In genomic region chr2:90745053-90745678, GRCm38 (mm10) we compare ENCODE assay signal across 8 mouse cellular contexts. TPM values are rescaled to one million over a fixed set of nuclear protein-coding genes. Genes with fewer than 3 reads are reported as not detected.
DNase-seq lines count a peak whose midpoint lies in the region; ATAC-seq and TF ChIP-seq lines count a peak whose summit lies in the region.

Gene Fnbp4, plus strand, starts transcription at chr2:90745370.

- H3K4me3 ChIP-seq in E14TG2a.4 (replicated peaks; ENCODE audit: low read length) = peak within 1 kb of the TSS; percentile 98
- peak within 1 kb of the TSS; percentile 93 for H3K4me3 ChIP-seq in forebrain, embryonic 12.5 days (replicated peaks)
- peak within 1 kb of the TSS; percentile 99 for H3K4me3 ChIP-seq in heart, postnatal 0 days (ENCODE audit: low read depth, low read length)
- peak within 1 kb of the TSS; percentile 98 for H3K4me3 ChIP-seq in liver, embryonic 16.5 days (ENCODE audit: low read depth, low read length)
- H3K4me3 ChIP-seq in neural tube, embryonic 13.5 days = peak within 1 kb of the TSS; percentile 98
- peak within 1 kb of the TSS; percentile 92 for H3K4me3 ChIP-seq in testis, adult 2 months (ENCODE audit: control insufficient read depth, low read depth, low read length)

- peak within 1 kb of the TSS; percentile 85 for H3K4me2 ChIP-seq in forebrain, embryonic 12.5 days
- H3K4me2 ChIP-seq in heart, postnatal 0 days (ENCODE audit: low read depth, low read length) = peak within 1 kb of the TSS; percentile 87
- H3K4me2 ChIP-seq in liver, embryonic 16.5 days (ENCODE audit: low read depth, low read length) = peak within 1 kb of the TSS; percentile 76
- peak within 1 kb of the TSS; percentile 92 for H3K4me2 ChIP-seq in neural tube, embryonic 13.5 days

- peak; percentile 99 for ATAC-seq in forebrain, embryonic 12.5 days (ENCODE audit: low FRiP score)
- ATAC-seq in heart, postnatal 0 days (ENCODE audit: insufficient read depth, low read depth) = peak; percentile 98
- ATAC-seq in liver, embryonic 16.5 days (ENCODE audit: low read depth) = peak; percentile 96
- peak; percentile 99 for ATAC-seq in neural tube, embryonic 13.5 days (ENCODE audit: low read depth)

- peaks cover 40% of the 10 kb centered on the region for H3K36me3 ChIP-seq in E14TG2a.4 (ENCODE audit: insufficient read depth, low read length)
- peaks cover 22% of the 10 kb centered on the region for H3K36me3 ChIP-seq in forebrain, embryonic 12.5 days (replicated peaks)
- no peaks in the 10 kb centered on the region for H3K36me3 ChIP-seq in heart, postnatal 0 days (replicated peaks; ENCODE audit: control insufficient read depth, insufficient read depth, low read length)
- peaks cover 3% of the 10 kb centered on the region; the same call in 1 of the 2 replicates for H3K36me3 ChIP-seq in liver, embryonic 16.5 days (ENCODE audit: control insufficient read depth, insufficient read depth)
- H3K36me3 ChIP-seq in neural tube, embryonic 13.5 days = peaks cover 18% of the 10 kb centered on the region
- H3K36me3 ChIP-seq in testis, adult 2 months (ENCODE audit: control insufficient read depth, insufficient read depth, low read length) = no peaks in the 10 kb centered on the region; the same call in 1 of the 2 replicates

- TF ChIP-seq POLR2A in testis, adult 2 months (IDR thresholded peaks at IDR 0.05; ENCODE audit: control insufficient read depth, low read depth, low read length) = peak; percentile 74

- H3K27me3 ChIP-seq in E14TG2a.4 (ENCODE audit: insufficient read depth, low read length) = no peaks in the 10 kb centered on the region
- H3K27me3 ChIP-seq in forebrain, embryonic 12.5 days = no peaks in the 10 kb centered on the region
- no peaks in the 10 kb centered on the region for H3K27me3 ChIP-seq in heart, postnatal 0 days (ENCODE audit: control insufficient read depth, insufficient read depth, low read length)
- no peaks in the 10 kb centered on the region for H3K27me3 ChIP-seq in liver, embryonic 16.5 days (ENCODE audit: control insufficient read depth, insufficient read depth, low read depth, low read length)
- H3K27me3 ChIP-seq in neural tube, embryonic 13.5 days = no peaks in the 10 kb centered on the region
- H3K27me3 ChIP-seq in testis, adult 2 months (ENCODE audit: control insufficient read depth, insufficient read depth, low read length) = no peaks in the 10 kb centered on the region

- H3K4me1 ChIP-seq in E14TG2a.4 (replicated peaks; ENCODE audit: low read depth, low read length) = peaks cover 42% of the 10 kb centered on the region
- H3K4me1 ChIP-seq in forebrain, embryonic 12.5 days = peaks cover 33% of the 10 kb centered on the region
- H3K4me1 ChIP-seq in heart, postnatal 0 days (ENCODE audit: control insufficient read depth, insufficient read depth) = peaks cover 16% of the 10 kb centered on the region; the same call in 1 of the 2 replicates
- H3K4me1 ChIP-seq in liver, embryonic 16.5 days (ENCODE audit: control insufficient read depth, low read depth, low read length) = peaks cover 13% of the 10 kb centered on the region
- peaks cover 41% of the 10 kb centered on the region for H3K4me1 ChIP-seq in neural tube, embryonic 13.5 days (replicated peaks)
- H3K4me1 ChIP-seq in testis, adult 2 months (ENCODE audit: control insufficient read depth, insufficient read depth, low read length) = peaks cover 6% of the 10 kb centered on the region

- DNase-seq in c-Kit-positive CD71-positive TER-119-positive erythroid progenitor cells, embryonic 14.5 days (ENCODE audit: low spot score) = peak; percentile 99
- DNase-seq in heart, postnatal 0 days (ENCODE audit: low spot score) = peak; percentile 99
- DNase-seq in kidney, postnatal 4 days = peak; percentile 96 to 98

- H3K9ac ChIP-seq in forebrain, embryonic 12.5 days = peak within 1 kb of the TSS; percentile 97
- peak within 1 kb of the TSS; percentile 96 for H3K9ac ChIP-seq in heart, postnatal 0 days (replicated peaks; ENCODE audit: low read depth, low read length)
- H3K9ac ChIP-seq in liver, embryonic 16.5 days (ENCODE audit: low read depth, low read length) = peak within 1 kb of the TSS; percentile 99
- peak within 1 kb of the TSS; percentile 99 for H3K9ac ChIP-seq in neural tube, embryonic 13.5 days

- no peaks in the 10 kb centered on the region for H3K9me3 ChIP-seq in E14TG2a.4 (ENCODE audit: low read length)
- no peaks in the 10 kb centered on the region for H3K9me3 ChIP-seq in forebrain, embryonic 12.5 days
- no peaks in the 10 kb centered on the region for H3K9me3 ChIP-seq in heart, postnatal 0 days (replicated peaks; ENCODE audit: control insufficient read depth, low read length)
- H3K9me3 ChIP-seq in liver, embryonic 16.5 days (replicated peaks; ENCODE audit: control insufficient read depth, low read length) = no peaks in the 10 kb centered on the region
- no peaks in the 10 kb centered on the region for H3K9me3 ChIP-seq in neural tube, embryonic 13.5 days

- TF ChIP-seq EP300 in heart, postnatal 0 days (IDR thresholded peaks at IDR 0.05; ENCODE audit: low read depth) = no peak

- WGBS in forebrain, embryonic 12.5 days = under 1% methylated on average over 44 of the region's 44 CpGs
- WGBS in heart, postnatal 0 days = under 1% methylated on average over 43 of the region's 44 CpGs
- WGBS in liver, embryonic 16.5 days (ENCODE audit: insufficient replicate concordance) = under 1% methylated on average over 44 of the region's 44 CpGs
- under 1% methylated on average over 44 of the region's 44 CpGs for WGBS in neural tube, embryonic 13.5 days

- H3K27ac ChIP-seq in forebrain, embryonic 12.5 days = peak within 1 kb of the TSS; percentile 98
- peak within 1 kb of the TSS; percentile 99 for H3K27ac ChIP-seq in heart, postnatal 0 days (ENCODE audit: low read depth)
- H3K27ac ChIP-seq in liver, embryonic 16.5 days (ENCODE audit: low read length) = peak within 1 kb of the TSS; percentile 97
- H3K27ac ChIP-seq in neural tube, embryonic 13.5 days (replicated peaks) = peak within 1 kb of the TSS; percentile 99
- H3K27ac ChIP-seq in testis, adult 2 months (ENCODE audit: control insufficient read depth, insufficient read depth, low read depth, low read length) = peak within 1 kb of the TSS; percentile 88

- TF ChIP-seq CTCF in E14TG2a.4 (conservative IDR thresholded peaks at IDR 0.05; ENCODE audit: low read length) = no peak
- TF ChIP-seq CTCF in heart, postnatal 0 days (IDR thresholded peaks at IDR 0.05; ENCODE audit: low read depth) = no peak
- no peak for TF ChIP-seq CTCF in testis, adult 2 months (IDR thresholded peaks at IDR 0.05; ENCODE audit: control insufficient read depth, insufficient read depth, insufficient replicate concordance, low read depth, low read length)

RNA-seq across cellular contexts. Expression of gene Fnbp4, which starts in this region (rescaled TPM):
- polyA plus RNA-seq in forebrain, embryonic 12.5 days (2016; fragmentation: Nextera tagmentation; extraction: Ambion mirVana) = 142 and 153 TPM in 2 replicates
- 20.9 and 39.0 TPM in 2 replicates for total RNA-seq in heart, postnatal 0 days (2014; rRNA removed; ENCODE audit: low replicate concordance)
- polyA plus RNA-seq in heart, postnatal 0 days (2015; fragmentation: Nextera tagmentation; extraction: Ambion mirVana) = 19.3 and 23.8 TPM in 2 replicates
- polyA plus RNA-seq in liver, embryonic 16.5 days (2015; fragmentation: Nextera tagmentation; extraction: Ambion mirVana) = 25.8 and 26.9 TPM in 2 replicates
- polyA plus RNA-seq in neural tube, embryonic 13.5 days (2015; fragmentation: Nextera tagmentation; extraction: Ambion mirVana) = 103 and 104 TPM in 2 replicates
- 30.0 and 33.5 TPM in 2 replicates for polyA plus RNA-seq in testis, adult 2 months (2012; rRNA removed)

Comparison
In these comparisons a context has a peak if more than half of its experiments do, and no peak if none do; other contexts are left out.
1. Peak in every context shown above with its lines: DNase-seq, ATAC-seq, H3K4me3 ChIP-seq and H3K27ac ChIP-seq.